Mouse (Mus musculus): ENCODE results near the gene Rc3h2. TPM values are rescaled to one million over a fixed set of nuclear protein-coding genes. Genes with fewer than 3 reads are reported as not detected.

The Rc3h2 gene
- polyA plus RNA-seq, 1 experiment from 2014 or later: 14.6 TPM

Other genes with a start within 250 kb of the Rc3h2 start
- not detected in 2 replicates for gene Olfr365, start 234.7 kb downstream of the Rc3h2 start, polyA plus RNA-seq (2016; fragmentation: Nextera tagmentation; extraction: Ambion mirVana)
- gene Olfr366, start 211.3 kb downstream of the Rc3h2 start, polyA plus RNA-seq (2016; fragmentation: Nextera tagmentation; extraction: Ambion mirVana): not detected in 2 replicates
- gene Olfr368, start 96.4 kb downstream of the Rc3h2 start, polyA plus RNA-seq (2016; fragmentation: Nextera tagmentation; extraction: Ambion mirVana): not detected in 2 replicates
- 32.8 and 34.6 TPM in 2 replicates for gene Pdcl, start 63.6 kb downstream of the Rc3h2 start, polyA plus RNA-seq (2016; fragmentation: Nextera tagmentation; extraction: Ambion mirVana)
- 7.2 and 7.5 TPM in 2 replicates for gene Zbtb26, start 20.2 kb upstream of the Rc3h2 start, polyA plus RNA-seq (2016; fragmentation: Nextera tagmentation; extraction: Ambion mirVana)
- gene Zbtb6, start 20.3 kb upstream of the Rc3h2 start, polyA plus RNA-seq (2016; fragmentation: Nextera tagmentation; extraction: Ambion mirVana): 2.9 and 3.4 TPM in 2 replicates
- 33.3 and 35.3 TPM in 2 replicates for gene Rabgap1, start 20.4 kb upstream of the Rc3h2 start, polyA plus RNA-seq (2016; fragmentation: Nextera tagmentation; extraction: Ambion mirVana)
- gene Gpr21, start 93.4 kb upstream of the Rc3h2 start, polyA plus RNA-seq (2016; fragmentation: Nextera tagmentation; extraction: Ambion mirVana): 0.79 and 1.1 TPM in 2 replicates

All from heart, embryonic 10.5 days (tissue).